In the genomic region with DNA sequence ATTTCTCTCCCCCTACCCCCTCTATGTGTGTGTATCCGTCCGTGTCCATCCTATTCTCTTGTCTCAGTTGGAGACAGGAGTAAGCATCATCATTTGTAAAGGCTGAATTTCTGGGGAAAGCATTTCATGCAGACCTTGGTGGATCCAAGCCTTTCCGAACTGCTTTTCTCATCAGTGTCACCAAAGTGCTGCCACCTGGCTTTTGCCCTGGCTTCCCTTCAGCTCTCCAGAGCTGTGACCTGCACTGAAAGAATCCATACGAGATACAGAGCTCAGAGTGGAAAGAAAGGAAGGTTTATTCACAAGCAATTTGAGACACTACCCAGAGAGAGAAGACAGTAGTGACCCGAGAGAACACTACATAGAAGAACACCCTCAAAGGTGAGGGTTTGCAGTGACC, we compare ENCODE assay signal across 17 mouse cellular contexts.
DNase-seq lines count a peak whose midpoint lies in the region; ATAC-seq and TF ChIP-seq lines count a peak whose summit lies in the region.
"Had no signal": no experiment of that assay in that cellular context is flagged by ENCODE, and none has a peak within 500 bp of the region (broad histone marks: within the 10 kb centered on the region; RNA-seq: fewer than 3 reads in every experiment).

No protein-coding gene starts in this region.

- H3K4me3 ChIP-seq in intestine, embryonic 14.5 days (ENCODE audit: low read depth, low read length) = no peak overlapping the region
- no peak overlapping the region for H3K4me3 ChIP-seq in intestine, embryonic 15.5 days (replicated peaks)
- H3K4me3 ChIP-seq in embryonic facial prominence, embryonic 10.5 days = no peak overlapping the region
- H3K4me3 ChIP-seq in limb, embryonic 10.5 days = no peak overlapping the region
- no peak overlapping the region for H3K4me3 ChIP-seq in stomach, postnatal 0 days (ENCODE audit: low read depth, low read length)
- H3K4me3 ChIP-seq: heart, embryonic 13.5 days; hindbrain, embryonic 10.5 days had no signal

- peak; percentile 84 for DNase-seq in heart, adult 11 months
- no peak for DNase-seq in heart, postnatal 4 days
- DNase-seq in intestine, embryonic 14.5 days (ENCODE audit: low spot score) = peak; percentile 49
- no peak for DNase-seq in embryonic facial prominence, embryonic 10.5 days (ENCODE audit: low spot score)
- no peak for DNase-seq in limb, embryonic 10.5 days (ENCODE audit: low spot score)
- DNase-seq in stomach, postnatal 0 days (ENCODE audit: low spot score) = no peak
- DNase-seq: adrenal gland, adult 2 months; adrenal gland, postnatal 25 days; cerebellum, adult 2 months; cerebellum, postnatal 36 days; heart, postnatal 14 days had no signal

- H3K36me3 ChIP-seq in intestine, embryonic 14.5 days (ENCODE audit: control insufficient read depth, insufficient read depth, low read length) = no peaks in the 10 kb centered on the region
- H3K36me3 ChIP-seq in intestine, embryonic 15.5 days = no peaks in the 10 kb centered on the region
- H3K36me3 ChIP-seq in embryonic facial prominence, embryonic 10.5 days (replicated peaks) = no peaks in the 10 kb centered on the region
- H3K36me3 ChIP-seq in limb, embryonic 10.5 days = no peaks in the 10 kb centered on the region
- H3K36me3 ChIP-seq in stomach, postnatal 0 days (ENCODE audit: control insufficient read depth, insufficient read depth, low read length) = no peaks in the 10 kb centered on the region
- H3K36me3 ChIP-seq: heart, embryonic 13.5 days; hindbrain, embryonic 10.5 days had no signal

- TF ChIP-seq EP300 in stomach, postnatal 0 days (optimal IDR thresholded peaks at IDR 0.05) = no peak

- no peaks in the 10 kb centered on the region for H3K27me3 ChIP-seq in intestine, embryonic 14.5 days (replicated peaks; ENCODE audit: control insufficient read depth, insufficient read depth, low read length)
- no peaks in the 10 kb centered on the region for H3K27me3 ChIP-seq in intestine, embryonic 15.5 days (replicated peaks)
- no peaks in the 10 kb centered on the region for H3K27me3 ChIP-seq in embryonic facial prominence, embryonic 10.5 days (replicated peaks; ENCODE audit: low read depth, poor library complexity, severe bottlenecking)
- H3K27me3 ChIP-seq in limb, embryonic 10.5 days (ENCODE audit: low read depth, poor library complexity, severe bottlenecking) = 0 out of 2 replicates have a peak, but pooled peaks cover 3% of the 10 kb centered on the region
- H3K27me3 ChIP-seq in stomach, postnatal 0 days (ENCODE audit: control insufficient read depth, insufficient read depth, low read length) = no peaks in the 10 kb centered on the region
- H3K27me3 ChIP-seq: heart, embryonic 13.5 days had no signal

- H3K9ac ChIP-seq in intestine, embryonic 14.5 days (ENCODE audit: low read length) = no peak overlapping the region
- no peak overlapping the region for H3K9ac ChIP-seq in intestine, embryonic 15.5 days
- H3K9ac ChIP-seq in stomach, postnatal 0 days (ENCODE audit: low read length) = no peak overlapping the region
- H3K9ac ChIP-seq: heart, embryonic 13.5 days; hindbrain, embryonic 14.5 days had no signal

- H3K4me1 ChIP-seq in intestine, embryonic 14.5 days (replicated peaks; ENCODE audit: control insufficient read depth, insufficient read depth, low read length) = 0 out of 2 replicates have a peak, but pooled peaks cover 3% of the 10 kb centered on the region
- no peaks in the 10 kb centered on the region for H3K4me1 ChIP-seq in intestine, embryonic 15.5 days (replicated peaks)
- H3K4me1 ChIP-seq in embryonic facial prominence, embryonic 10.5 days = peaks cover 5% of the 10 kb centered on the region; the same call in 1 of the 2 replicates
- peaks cover 16% of the 10 kb centered on the region; the same call in 1 of the 2 replicates for H3K4me1 ChIP-seq in limb, embryonic 10.5 days
- no peaks in the 10 kb centered on the region for H3K4me1 ChIP-seq in stomach, postnatal 0 days (replicated peaks; ENCODE audit: control insufficient read depth, insufficient read depth)

- no peak overlapping the region for H3K4me2 ChIP-seq in intestine, embryonic 14.5 days (ENCODE audit: low read length)
- no peak overlapping the region for H3K4me2 ChIP-seq in intestine, embryonic 15.5 days (replicated peaks)
- H3K4me2 ChIP-seq in stomach, postnatal 0 days (replicated peaks; ENCODE audit: low read depth) = no peak overlapping the region
- H3K4me2 ChIP-seq: heart, embryonic 13.5 days; hindbrain, embryonic 14.5 days had no signal

- no peaks in the 10 kb centered on the region for H3K9me3 ChIP-seq in intestine, embryonic 14.5 days (ENCODE audit: control insufficient read depth, low read length)
- no peaks in the 10 kb centered on the region for H3K9me3 ChIP-seq in intestine, embryonic 15.5 days
- H3K9me3 ChIP-seq in embryonic facial prominence, embryonic 10.5 days = no peaks in the 10 kb centered on the region
- no peaks in the 10 kb centered on the region for H3K9me3 ChIP-seq in limb, embryonic 10.5 days (replicated peaks)
- H3K9me3 ChIP-seq in stomach, postnatal 0 days (ENCODE audit: control insufficient read depth, low read length) = no peaks in the 10 kb centered on the region
- H3K9me3 ChIP-seq: heart, embryonic 13.5 days; hindbrain, embryonic 10.5 days had no signal

- H3K27ac ChIP-seq in intestine, embryonic 14.5 days (ENCODE audit: low read depth) = no peak overlapping the region
- H3K27ac ChIP-seq in intestine, embryonic 15.5 days = no peak overlapping the region
- H3K27ac ChIP-seq in embryonic facial prominence, embryonic 10.5 days (replicated peaks) = 0 out of 2 replicates have a peak overlapping the region, but pooled peaks have one; percentile 30
- 0 out of 2 replicates have a peak overlapping the region, but pooled peaks have one; percentile 34 for H3K27ac ChIP-seq in limb, embryonic 10.5 days
- H3K27ac ChIP-seq in stomach, postnatal 0 days (replicated peaks) = no peak overlapping the region
- H3K27ac ChIP-seq: heart, embryonic 13.5 days; hindbrain, embryonic 10.5 days; hindbrain, embryonic 14.5 days had no signal

- TF ChIP-seq CTCF in stomach, postnatal 0 days (IDR thresholded peaks at IDR 0.05; ENCODE audit: low read depth) = no peak

- no peak for ATAC-seq in intestine, embryonic 14.5 days (replicated peaks; ENCODE audit: low FRiP score, low TSS enrichment, low read depth)
- ATAC-seq in intestine, embryonic 15.5 days = no peak
- no peak for ATAC-seq in stomach, postnatal 0 days (ENCODE audit: low FRiP score, low TSS enrichment)
- ATAC-seq: forebrain, embryonic 14.5 days; inflammation-experienced regulatory T-cells, adult 6 months had no signal

- 65% methylated on average over 5 of the region's 5 CpGs for WGBS in intestine, embryonic 14.5 days
- WGBS in intestine, embryonic 15.5 days = 67% methylated on average over 5 of the region's 5 CpGs
- WGBS in embryonic facial prominence, embryonic 10.5 days = 59% methylated on average over 5 of the region's 5 CpGs
- 75% methylated on average over 5 of the region's 5 CpGs for WGBS in limb, embryonic 10.5 days
- WGBS in stomach, postnatal 0 days = 73% methylated on average over 5 of the region's 5 CpGs

Comparison
In these comparisons a context has a peak if more than half of its experiments do, and no peak if none do; other contexts are left out.
1. DNase-seq: peak in heart, adult 11 months (single experiment) and intestine, embryonic 14.5 days (single experiment); none in heart, postnatal 4 days (single experiment), embryonic facial prominence, embryonic 10.5 days (single experiment), limb, embryonic 10.5 days (single experiment) and stomach, postnatal 0 days (single experiment).
2. H3K27ac ChIP-seq: peak in embryonic facial prominence, embryonic 10.5 days (single experiment) and limb, embryonic 10.5 days (single experiment); none in intestine, embryonic 14.5 days (single experiment), intestine, embryonic 15.5 days (single experiment) and stomach, postnatal 0 days (single experiment).